Comparison of ENCODE assay signal across 13 mouse cellular contexts in the genomic region with DNA sequence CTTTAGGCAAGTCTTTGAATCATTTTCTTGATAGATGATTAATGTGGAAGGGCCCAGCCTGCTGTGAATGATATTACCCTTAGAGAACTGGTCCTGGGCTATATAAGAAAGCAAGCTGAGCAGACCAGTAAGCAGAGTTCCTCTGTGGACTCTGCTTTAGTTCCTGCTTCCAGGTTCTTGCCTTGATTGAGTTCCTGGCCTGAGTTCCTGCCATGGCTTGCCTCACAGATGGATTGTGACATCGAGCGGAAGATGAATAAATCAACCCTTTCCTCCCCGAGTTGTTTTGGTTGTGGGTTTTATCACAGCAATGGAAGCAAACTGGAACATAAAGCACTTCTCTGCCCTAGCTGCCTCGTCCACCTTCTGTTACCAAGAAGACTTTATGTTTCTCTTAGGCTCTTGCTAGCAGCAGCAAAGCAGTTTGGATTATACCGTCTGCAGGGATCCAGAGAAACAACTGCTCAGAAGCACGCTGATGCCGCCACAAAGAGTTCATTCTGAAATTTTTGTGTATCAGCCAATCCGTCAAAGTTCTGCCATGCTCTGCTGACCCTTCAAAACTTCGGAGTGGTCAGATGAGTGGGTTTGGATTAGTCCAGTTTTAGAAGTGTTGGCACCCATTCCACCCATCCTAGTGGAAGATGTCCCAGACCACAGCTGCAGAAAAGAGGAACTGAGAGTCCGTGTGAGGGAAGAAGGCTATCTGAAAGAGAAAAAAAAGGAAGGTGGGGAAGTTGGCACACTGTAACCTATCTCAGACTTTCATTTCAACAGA. TPM values are rescaled to one million over a fixed set of nuclear protein-coding genes. Genes with fewer than 3 reads are reported as not detected.
DNase-seq lines count a peak whose midpoint lies in the region; ATAC-seq and TF ChIP-seq lines count a peak whose summit lies in the region.
"Had no signal": no experiment of that assay in that cellular context is flagged by ENCODE, and none has a peak within 500 bp of the region (broad histone marks: within the 10 kb centered on the region; RNA-seq: fewer than 3 reads in every experiment).

No protein-coding gene starts in this region.

- H3K4me3 ChIP-seq in kidney, postnatal 0 days (replicated peaks; ENCODE audit: low read depth, low read length): no peak overlapping the region
- H3K4me3 ChIP-seq in MEL (ENCODE audit: control insufficient read depth in 1 of 2, insufficient read depth in 1 of 2, low read depth in 2 of 2, low read length in 2 of 2): no peak overlapping the region
- H3K4me3 ChIP-seq: hindbrain, embryonic 10.5 days had no signal

- peak in 1 of 2 experiments; percentile 45; a peak in 2 of 4 replicates for TF ChIP-seq EP300 in MEL (IDR thresholded peaks at IDR 0.05; ENCODE audit: low read depth in 1 of 2, low read length in 2 of 2)

- no peaks in the 10 kb centered on the region for H3K9me3 ChIP-seq in kidney, postnatal 0 days (replicated peaks; ENCODE audit: low read length)
- H3K9me3 ChIP-seq in MEL (replicated peaks; ENCODE audit: insufficient read depth, low read length): no peaks in the 10 kb centered on the region

- no peak overlapping the region for H3K4me2 ChIP-seq in kidney, postnatal 0 days (ENCODE audit: low read length)
- H3K4me2 ChIP-seq: lung, embryonic 14.5 days had no signal

- DNase-seq in kidney, postnatal 0 days (ENCODE audit: low spot score): no peak
- no peak for DNase-seq in kidney, adult 9 months
- DNase-seq in MEL (ENCODE audit: low read depth, low spot score): peak; percentile 49
- DNase-seq in c-Kit-positive CD71-negative TER-119-negative erythroid progenitor cells, embryonic 14.5 days (ENCODE audit: low read depth): peak; percentile 40
- no peak for DNase-seq in adrenal gland, postnatal 10 days
- no peak for DNase-seq in right cerebral cortex, postnatal 4 days
- DNase-seq in kidney, adult 8-10 months: no peak
- DNase-seq: adrenal gland, postnatal 25 days; thymus, postnatal 36 days had no signal

- TF ChIP-seq RAD21 in MEL (IDR thresholded peaks at IDR 0.05; ENCODE audit: low read depth, low read length): no peak

- peak overlapping the region; percentile 38; the same call in 1 of the 2 replicates for H3K27ac ChIP-seq in kidney, postnatal 0 days
- H3K27ac ChIP-seq in MEL (ENCODE audit: control insufficient read depth, low read depth, low read length): no peak overlapping the region
- H3K27ac ChIP-seq: hindbrain, embryonic 10.5 days had no signal

- no peak for TF ChIP-seq POLR2A in MEL (IDR thresholded peaks at IDR 0.05; ENCODE audit: control insufficient read depth in 1 of 2, insufficient read depth in 1 of 2, low read depth in 1 of 2, low read length in 2 of 2, poor library complexity in 1 of 2)

- WGBS in kidney, postnatal 0 days: 65% methylated on average over 10 of the region's 10 CpGs

- H3K36me3 ChIP-seq in kidney, postnatal 0 days (ENCODE audit: insufficient read depth, low read length): no peaks in the 10 kb centered on the region
- H3K36me3 ChIP-seq in MEL (ENCODE audit: control insufficient read depth in 1 of 2, insufficient read depth in 2 of 2, low read length in 2 of 2): no peaks in the 10 kb centered on the region
- H3K36me3 ChIP-seq: hindbrain, embryonic 10.5 days had no signal

- no peak overlapping the region for H3K9ac ChIP-seq in kidney, postnatal 0 days (ENCODE audit: low read depth, low read length)
- H3K9ac ChIP-seq in MEL (ENCODE audit: control insufficient read depth, low read depth, low read length, poor library complexity, severe bottlenecking): no peak overlapping the region
- H3K9ac ChIP-seq: lung, embryonic 14.5 days had no signal

- ATAC-seq in kidney, postnatal 0 days (replicated peaks; ENCODE audit: low FRiP score, low read depth): no peak
- peak; percentile 97 for ATAC-seq in megakaryocyte, adult 5-6 weeks (ENCODE audit: poor library complexity, severe bottlenecking)
- ATAC-seq: forebrain, embryonic 16.5 days had no signal

- no peaks in the 10 kb centered on the region for H3K79me2 ChIP-seq in MEL (ENCODE audit: control insufficient read depth, insufficient read depth, low read length, poor library complexity)

- no peaks in the 10 kb centered on the region for H3K4me1 ChIP-seq in kidney, postnatal 0 days (replicated peaks; ENCODE audit: insufficient read depth, low read length)
- no peaks in the 10 kb centered on the region for H3K4me1 ChIP-seq in MEL (ENCODE audit: control insufficient read depth in 1 of 2, insufficient read depth in 2 of 2, low read length in 2 of 2)
- H3K4me1 ChIP-seq: hindbrain, embryonic 10.5 days had no signal

- H3K27me3 ChIP-seq in kidney, postnatal 0 days (ENCODE audit: insufficient read depth, low read length): no peaks in the 10 kb centered on the region
- H3K27me3 ChIP-seq in MEL (ENCODE audit: control insufficient read depth in 1 of 2, insufficient read depth in 2 of 2, low read length in 2 of 2): no peaks in the 10 kb centered on the region

- no peak for TF ChIP-seq CTCF in kidney, postnatal 0 days (IDR thresholded peaks at IDR 0.05; ENCODE audit: low read depth)
- no peak for TF ChIP-seq CTCF in MEL (IDR thresholded peaks at IDR 0.05 in 2 of 3, conservative IDR thresholded peaks at IDR 0.05 in 1 of 3; ENCODE audit: control insufficient read depth in 1 of 3, insufficient read depth in 1 of 3, low read depth in 2 of 3, low read length in 3 of 3, poor library complexity in 1 of 3, severe bottlenecking in 1 of 3)

TF ChIP-seq in MEL, 35 proteins besides CTCF, POLR2A, EP300 and RAD21:
- TF ChIP-seq CHD2 (IDR thresholded peaks at IDR 0.05; ENCODE audit: low read length) (no peak), ZNF384 (IDR thresholded peaks at IDR 0.05; ENCODE audit: low read depth, low read length) (peak; percentile 74)

RNA-seq across cellular contexts. Expression of a gene that starts 30.6 kb away (rescaled TPM):
- polyA plus RNA-seq in kidney, postnatal 0 days (2015; fragmentation: Nextera tagmentation; extraction: Ambion mirVana): 15.3 and 16.9 TPM in 2 replicates
- 22.0 and 23.0 TPM in 2 replicates for total RNA-seq in MEL (2012; rRNA removed)
- polyA plus RNA-seq in MEL (2012; ENCODE audit: insufficient read depth in 1 of 2, insufficient read length in 2 of 2, low read depth in 1 of 2, low replicate concordance in 2 of 2, missing spikeins in 1 of 2): 10 to 100 TPM in 1 of 2 experiments, not detected in 1; 22.2 TPM
- 11.7 and 12.1 TPM in 2 replicates for total RNA-seq in megakaryocyte, adult 5-6 weeks (2015)
- 13.4 and 13.8 TPM in 2 replicates for total RNA-seq in megakaryocyte, adult 5-6 weeks (2017)
- 10 to 100 TPM; 11.2 to 11.5 TPM for total RNA-seq in adrenal gland, postnatal 10 days (2021)

Comparison
In these comparisons a context has a peak if more than half of its experiments do, and no peak if none do; other contexts are left out.
1. DNase-seq: peak in MEL (single experiment) and c-Kit-positive CD71-negative TER-119-negative erythroid progenitor cells, embryonic 14.5 days (single experiment); none in kidney, postnatal 0 days (single experiment), kidney, adult 9 months (single experiment), adrenal gland, postnatal 10 days (single experiment), right cerebral cortex, postnatal 4 days (single experiment) and kidney, adult 8-10 months (0 of 2).